Mouse (Mus musculus): ENCODE measurements around the gene Hnrnpa3. TPM values are rescaled to one million over a fixed set of nuclear protein-coding genes. Genes with fewer than 3 reads are reported as not detected.

The Hnrnpa3 gene
- polyA plus RNA-seq, 1 experiment from 2014 or later, result 235 TPM

DNA sequence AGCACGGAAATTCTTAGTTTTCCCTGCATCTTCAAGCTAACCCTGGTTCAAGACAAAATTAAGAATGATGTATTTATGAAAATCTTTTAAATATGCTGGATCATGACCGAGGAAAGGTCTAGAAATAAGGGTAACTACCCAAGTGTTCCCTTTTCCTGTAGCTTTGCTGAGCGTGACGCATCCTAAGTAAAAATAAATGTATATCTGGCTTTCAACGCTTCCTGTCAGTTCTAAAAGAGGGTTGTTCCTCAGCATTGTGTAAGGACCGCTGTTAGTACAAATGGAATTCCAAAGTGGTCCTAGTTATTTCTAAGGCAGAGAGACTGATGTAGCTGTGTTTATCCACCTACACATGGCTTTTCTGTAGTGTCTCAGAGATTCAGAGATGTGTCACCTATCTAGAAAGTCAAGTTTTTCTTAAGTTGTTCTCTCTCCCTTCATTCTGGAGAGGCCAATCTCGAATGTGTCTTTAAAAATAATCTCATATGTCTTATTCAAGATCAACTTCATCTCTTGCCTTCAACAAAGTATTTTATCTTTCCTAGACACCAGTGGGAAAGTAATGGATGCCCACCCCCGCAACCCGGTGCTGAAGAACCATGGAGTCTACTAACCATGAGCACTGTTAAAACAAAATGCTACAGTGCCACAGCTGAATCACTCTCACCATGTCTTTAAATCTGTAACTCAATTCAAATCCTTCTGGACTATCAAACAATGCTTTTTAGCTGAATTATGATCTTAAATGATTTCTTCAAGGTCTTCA is 42.9 kb downstream of the Hnrnpa3 start:
- Histone ChIP-seq H3K4me1 (replicated peaks) (peaks cover 29% of the 10 kb centered on the region), H3K9ac (no peak overlapping the region), H3K36me3 (no peaks in the 10 kb centered on the region), H3K27me3 (peaks cover 9% of the 10 kb centered on the region), H3K4me3 (peak overlapping the region; percentile 53; the same call in 1 of the 2 replicates), H3K27ac (no peak overlapping the region), H3K9me3 (no peaks in the 10 kb centered on the region), H3K4me2 (peak overlapping the region; percentile 80; the same call in 1 of the 2 replicates)
- no peak for ATAC-seq (ENCODE audit: low FRiP score)
- whole genome bisulfite sequencing, result 81% methylated on average over 9 of the region's 9 CpGs

- Histone ChIP-seq H3K27ac (no peak overlapping the region), H3K27me3 (peaks cover 9% of the 10 kb centered on the region), H3K9ac (no peak overlapping the region), H3K4me3 (peak overlapping the region; percentile 53), H3K4me2 (peak overlapping the region; percentile 80), H3K36me3 (no peaks in the 10 kb centered on the region), H3K4me1 (replicated peaks) (peaks cover 29% of the 10 kb centered on the region), H3K9me3 (no peaks in the 10 kb centered on the region)
- no peak for ATAC-seq (ENCODE audit: low FRiP score)
- 41% methylated on average over 5 of the region's 5 CpGs for WGBS
These were observed 43.5 kb downstream of the Hnrnpa3 start for GRCm38 (mm10) chr2:75702588-75702976.

DNA sequence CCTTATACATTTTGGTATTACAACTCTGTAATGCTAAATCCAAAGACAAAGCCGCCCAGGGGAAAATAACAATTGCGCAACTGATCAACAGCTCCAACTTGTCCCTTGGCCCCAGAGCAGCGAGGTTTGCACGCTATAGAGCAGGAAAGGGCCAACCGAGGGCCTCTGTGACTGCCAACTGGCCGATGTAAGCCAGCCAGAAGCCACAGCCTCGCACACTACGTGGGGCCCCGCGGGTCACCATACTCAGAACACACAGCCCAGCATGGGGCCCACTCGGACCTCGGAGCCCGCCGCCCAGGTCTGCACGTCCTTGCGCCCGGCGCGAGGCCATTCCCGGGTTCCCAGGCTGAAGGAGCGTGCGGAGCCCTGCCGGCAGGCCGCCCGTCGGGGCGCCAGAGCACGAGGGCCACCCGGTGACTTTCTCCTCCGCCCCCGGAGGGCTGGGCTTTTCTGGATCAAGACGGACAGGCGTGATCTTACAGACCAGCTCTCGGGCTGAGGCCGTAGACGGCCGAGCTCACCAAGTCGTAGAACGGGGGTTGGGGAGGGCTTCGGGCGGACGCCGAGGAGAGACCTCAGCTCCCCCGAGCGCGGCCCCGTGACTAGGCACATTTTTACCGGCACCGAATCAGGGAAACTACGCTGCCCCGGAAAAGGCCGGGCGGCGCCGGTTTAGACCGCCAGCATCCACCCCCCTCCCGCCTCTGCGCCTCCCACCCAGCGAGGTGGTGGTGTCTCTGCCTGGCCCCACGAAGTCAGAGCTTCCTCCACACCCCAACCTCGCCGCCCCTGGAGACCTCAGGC is 44.5 kb downstream of the Hnrnpa3 start:
- Histone ChIP-seq H3K4me1 (replicated peaks) (peaks cover 29% of the 10 kb centered on the region), H3K4me3 (peak overlapping the region; percentile 53), H3K9ac (peak overlapping the region; percentile 71), H3K4me2 (peak overlapping the region; percentile 80), H3K9me3 (no peaks in the 10 kb centered on the region), H3K27me3 (peaks cover 9% of the 10 kb centered on the region), H3K36me3 (no peaks in the 10 kb centered on the region), H3K27ac (peak overlapping the region; percentile 81)
- peak; percentile 85 for ATAC-seq (ENCODE audit: low FRiP score)
- WGBS, result under 1% methylated on average over 61 of the region's 62 CpGs

DNA sequence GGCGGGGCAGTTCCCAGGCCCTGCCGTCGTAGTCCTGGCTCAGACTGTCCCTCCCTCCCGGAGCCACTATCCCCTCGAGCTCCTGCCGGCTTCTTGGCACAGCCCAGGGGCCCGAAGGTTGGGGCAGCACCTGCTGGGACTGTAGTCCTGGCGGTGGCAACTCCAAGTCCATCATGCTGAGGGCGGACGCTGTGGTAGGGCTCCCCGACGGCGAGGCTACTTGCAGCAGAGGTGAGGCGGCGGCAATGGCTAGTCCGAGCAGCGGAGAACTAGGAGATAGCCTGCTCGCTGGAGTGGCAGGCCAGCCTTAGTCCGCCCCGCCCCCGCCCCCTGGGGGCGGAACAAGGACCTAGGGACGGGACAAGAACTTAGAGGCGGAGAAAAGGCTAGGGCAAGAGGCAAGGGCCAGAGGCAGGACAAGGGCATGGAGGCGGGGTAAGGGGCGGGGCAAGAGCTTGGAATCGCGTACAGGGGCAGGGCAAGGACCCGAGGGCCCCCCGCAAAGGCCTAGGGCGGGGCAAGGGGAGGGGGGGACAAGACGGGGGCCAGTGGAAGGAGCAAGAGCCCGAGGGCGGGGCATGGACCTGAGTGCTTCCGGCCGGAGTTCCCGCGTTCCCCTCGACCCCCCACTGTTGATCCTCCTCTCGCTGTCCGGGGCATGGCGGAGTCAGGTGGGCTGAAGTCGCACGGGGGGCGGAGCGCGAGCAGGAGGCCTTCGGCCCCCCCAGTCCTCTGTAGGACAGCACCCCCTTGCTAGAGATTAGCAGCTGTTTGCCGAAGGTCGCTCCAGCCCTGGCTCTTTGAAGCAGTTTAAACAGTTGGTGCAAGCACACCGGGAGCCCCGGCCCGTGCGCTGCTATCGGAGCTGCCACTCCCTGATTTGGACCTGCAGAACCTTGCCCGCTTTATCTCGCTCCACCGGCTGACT is 45.4 kb downstream of the Hnrnpa3 start, which contains the start of gene Nfe2l2:
Nfe2l2 (minus strand) TSS at position 408 of the 928 bp plus-strand sequence.
- peak within 1 kb of the TSS; percentile 80 for H3K4me2 ChIP-seq
- WGBS, result under 1% methylated on average over 52 of the region's 58 CpGs
- peak; percentile 86 for ATAC-seq (ENCODE audit: low FRiP score)
- H3K9ac ChIP-seq, result peak within 1 kb of the TSS; percentile 71
- H3K36me3 ChIP-seq, result no peaks in the 10 kb centered on the region
- no peaks in the 10 kb centered on the region for H3K9me3 ChIP-seq
- H3K4me1 ChIP-seq (replicated peaks), result peaks cover 29% of the 10 kb centered on the region
- H3K27ac ChIP-seq, result peak within 1 kb of the TSS; percentile 81
- peak within 1 kb of the TSS; percentile 53 for H3K4me3 ChIP-seq
- H3K27me3 ChIP-seq, result peaks cover 9% of the 10 kb centered on the region

GRCm38 (mm10) chr2:75705162-75705752 is 46.2 kb downstream of the Hnrnpa3 start:
- no peaks in the 10 kb centered on the region for H3K9me3 ChIP-seq
- 0 out of 2 replicates have a peak overlapping the region, but pooled peaks have one; percentile 44 for H3K27ac ChIP-seq
- H3K4me3 ChIP-seq, result peak overlapping the region; percentile 53
- H3K36me3 ChIP-seq, result no peaks in the 10 kb centered on the region
- WGBS, result 34% methylated on average over 19 of the region's 19 CpGs
- ATAC-seq (ENCODE audit: low FRiP score), result 0 out of 2 replicates have a peak, but pooled peaks have one; percentile 6
- peak overlapping the region; percentile 71 for H3K9ac ChIP-seq
- H3K4me1 ChIP-seq (replicated peaks), result peaks cover 29% of the 10 kb centered on the region
- peaks cover 9% of the 10 kb centered on the region for H3K27me3 ChIP-seq
- H3K4me2 ChIP-seq, result peak overlapping the region; percentile 80

DNA sequence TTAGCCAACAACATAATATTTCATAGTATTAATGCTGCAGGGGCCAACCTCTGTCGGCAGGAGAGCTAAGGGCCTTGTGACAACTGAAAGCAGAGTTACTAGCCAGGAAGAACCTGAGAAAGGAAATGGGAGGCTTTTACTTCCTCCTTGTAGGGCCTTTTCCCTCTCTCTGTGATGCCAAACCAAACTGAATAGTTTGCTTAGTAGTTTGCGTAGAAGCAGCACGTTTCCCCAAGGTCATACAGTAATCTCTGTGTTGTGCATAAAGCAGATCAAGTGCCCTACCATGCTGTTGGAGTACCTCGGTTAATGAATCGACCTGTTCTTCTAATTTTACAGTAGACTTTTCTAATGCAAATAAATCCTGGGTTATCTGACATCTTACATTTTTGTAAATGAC is 47.4 kb downstream of the Hnrnpa3 start:
- 57% methylated on average over 5 of the region's 5 CpGs for WGBS
- ATAC-seq (ENCODE audit: low FRiP score), result no peak
- peaks cover 29% of the 10 kb centered on the region for H3K4me1 ChIP-seq (replicated peaks)

GRCm38 (mm10) chr2:75707420-75707819 is 48.4 kb downstream of the Hnrnpa3 start:
- H3K4me3 ChIP-seq, result no peak overlapping the region
- 18% methylated on average over 1 of the region's 1 CpGs for WGBS
- ATAC-seq (ENCODE audit: low FRiP score), result no peak
- no peaks in the 10 kb centered on the region for H3K9me3 ChIP-seq
- peaks cover 9% of the 10 kb centered on the region for H3K27me3 ChIP-seq
- H3K4me2 ChIP-seq, result no peak overlapping the region
- H3K36me3 ChIP-seq, result no peaks in the 10 kb centered on the region
- H3K4me1 ChIP-seq (replicated peaks), result peaks cover 27% of the 10 kb centered on the region
- H3K27ac ChIP-seq, result no peak overlapping the region
- no peak overlapping the region for H3K9ac ChIP-seq

More for the DNA sequence above, 47.4 kb downstream of the Hnrnpa3 start:
- Histone ChIP-seq H3K9me3 (no peaks in the 10 kb centered on the region), H3K4me3 (no peak overlapping the region), H3K4me2 (no peak overlapping the region), H3K9ac (no peak overlapping the region), H3K36me3 (no peaks in the 10 kb centered on the region), H3K27ac (no peak overlapping the region), H3K27me3 (peaks cover 9% of the 10 kb centered on the region)

DNA sequence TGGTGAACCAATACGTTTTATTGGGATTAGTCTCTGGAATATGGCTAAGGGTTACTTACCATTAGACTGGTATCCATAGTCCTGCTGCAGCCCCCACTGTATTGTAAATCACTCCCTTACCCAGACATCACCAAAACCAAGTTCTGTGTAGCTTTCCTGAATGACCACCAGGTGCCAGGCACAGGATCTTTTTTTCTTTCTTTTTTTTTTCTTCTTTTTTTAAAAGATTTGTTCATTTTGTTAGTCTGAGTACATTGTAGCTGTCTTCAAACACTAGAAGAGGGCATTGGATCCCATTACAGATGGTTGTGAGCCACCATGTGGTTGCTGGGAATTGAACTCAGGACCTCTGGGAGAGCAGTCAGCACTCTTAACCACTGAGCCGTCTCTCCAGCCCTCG is 54.0 kb downstream of the Hnrnpa3 start:
- WGBS, result 97% methylated on average over 3 of the region's 3 CpGs
- Histone ChIP-seq H3K9ac (no peak overlapping the region), H3K36me3 (no peaks in the 10 kb centered on the region), H3K27me3 (no peaks in the 10 kb centered on the region), H3K9me3 (no peaks in the 10 kb centered on the region), H3K4me1 (replicated peaks) (no peaks in the 10 kb centered on the region; the same call in 1 of the 2 replicates), H3K4me3 (no peak overlapping the region), H3K27ac (no peak overlapping the region), H3K4me2 (no peak overlapping the region)
- ATAC-seq (ENCODE audit: low FRiP score), result no peak

GRCm38 (mm10) chr2:75714766-75715165 is 55.7 kb downstream of the Hnrnpa3 start:
- no peaks in the 10 kb centered on the region; the same call in 1 of the 2 replicates for H3K4me1 ChIP-seq (replicated peaks)

GRCm38 (mm10) chr2:75716046-75717016 is 57.3 kb downstream of the Hnrnpa3 start:
- Histone ChIP-seq H3K27ac (no peak overlapping the region), H3K9ac (no peak overlapping the region), H3K27me3 (no peaks in the 10 kb centered on the region), H3K9me3 (no peaks in the 10 kb centered on the region), H3K4me2 (no peak overlapping the region), H3K36me3 (no peaks in the 10 kb centered on the region), H3K4me1 (replicated peaks) (no peaks in the 10 kb centered on the region; the same call in 1 of the 2 replicates), H3K4me3 (no peak overlapping the region)
- WGBS, result 51% methylated on average over 12 of the region's 12 CpGs
- no peak for ATAC-seq (ENCODE audit: low FRiP score)

More at GRCm38 (mm10) chr2:75714766-75715165, 55.7 kb downstream of the Hnrnpa3 start:
- H3K4me3 ChIP-seq, result no peak overlapping the region
- H3K9ac ChIP-seq, result no peak overlapping the region
- no peak overlapping the region for H3K27ac ChIP-seq
- H3K27me3 ChIP-seq, result no peaks in the 10 kb centered on the region
- no peaks in the 10 kb centered on the region for H3K9me3 ChIP-seq
- no peaks in the 10 kb centered on the region for H3K36me3 ChIP-seq
- ATAC-seq (ENCODE audit: low FRiP score), result no peak
- WGBS, result 79% methylated on average over 4 of the region's 4 CpGs
- no peak overlapping the region for H3K4me2 ChIP-seq
